Mouse (Mus musculus) T-cell, adult 2 months (primary cell): ENCODE results near the gene Rhbdl1.

Source experiments
- DNase-seq: peaks from one replicate; pipeline ENCODE4 v3.0.0; 2022; ENCODE audit warnings: low spot score

Gene Rhbdl1

DNA sequence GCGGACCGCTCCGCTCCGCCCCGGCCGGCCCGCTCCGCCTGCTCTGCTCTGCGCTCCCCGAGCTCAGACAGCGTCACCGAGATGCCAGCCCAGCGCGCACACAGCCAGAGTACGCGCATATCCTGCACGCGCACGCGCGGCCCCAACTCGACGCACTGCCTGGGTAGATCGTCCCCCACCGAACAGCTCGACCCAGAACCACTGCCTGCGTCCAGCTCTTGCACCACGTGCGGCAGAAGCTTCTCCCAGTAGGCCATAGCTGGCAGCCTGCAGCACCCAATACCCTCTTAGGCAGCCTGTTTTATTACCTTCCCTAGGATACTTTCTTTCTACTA lies at the start of gene Rhbdl1:
Rhbdl1 (minus strand) TSS at position 220 of the 335 bp plus-strand sequence.
- peak; percentile 58 for DNase-seq

DNA sequence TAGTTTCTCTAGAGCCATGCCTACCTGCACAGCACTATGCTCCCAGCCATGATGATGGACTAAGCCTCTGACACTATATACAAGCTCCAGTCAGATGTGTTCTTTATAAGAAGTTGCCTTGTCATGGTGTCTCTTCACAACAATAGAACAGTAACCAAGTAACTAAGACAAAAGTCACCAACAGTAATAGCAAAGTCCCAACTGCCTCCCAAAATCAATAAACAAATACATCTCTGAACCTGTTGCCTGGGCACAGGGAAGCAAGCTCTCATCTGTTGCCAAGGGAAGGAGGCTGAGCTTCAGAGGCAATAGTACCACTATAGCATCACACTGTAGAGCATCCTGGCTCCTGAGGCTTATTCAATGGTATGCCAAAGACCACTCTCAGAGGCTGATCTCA lies 49.7 kb upstream of the Rhbdl1 start:
- no peak for DNase-seq

DNA sequence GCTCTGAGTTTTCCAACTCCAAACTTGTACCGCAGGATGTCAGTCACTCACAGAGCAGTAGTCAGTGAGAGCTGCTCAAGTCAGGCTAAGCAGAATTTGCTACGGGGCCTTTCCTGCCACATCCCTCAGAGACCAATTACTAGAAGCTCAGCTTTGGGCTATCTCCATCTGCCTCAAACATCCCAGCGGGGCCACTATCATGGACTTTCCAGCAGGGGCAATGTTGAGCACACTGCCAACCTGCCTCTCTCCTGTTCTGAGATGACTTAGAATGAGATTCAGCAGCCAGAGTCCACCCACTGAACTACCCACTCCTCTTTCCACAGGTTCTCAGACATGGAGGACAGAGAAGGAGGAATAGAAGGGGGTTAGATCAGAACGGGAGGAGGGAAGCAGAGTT lies 48.5 kb upstream of the Rhbdl1 start:
- DNase-seq, result peak; percentile 27

DNA sequence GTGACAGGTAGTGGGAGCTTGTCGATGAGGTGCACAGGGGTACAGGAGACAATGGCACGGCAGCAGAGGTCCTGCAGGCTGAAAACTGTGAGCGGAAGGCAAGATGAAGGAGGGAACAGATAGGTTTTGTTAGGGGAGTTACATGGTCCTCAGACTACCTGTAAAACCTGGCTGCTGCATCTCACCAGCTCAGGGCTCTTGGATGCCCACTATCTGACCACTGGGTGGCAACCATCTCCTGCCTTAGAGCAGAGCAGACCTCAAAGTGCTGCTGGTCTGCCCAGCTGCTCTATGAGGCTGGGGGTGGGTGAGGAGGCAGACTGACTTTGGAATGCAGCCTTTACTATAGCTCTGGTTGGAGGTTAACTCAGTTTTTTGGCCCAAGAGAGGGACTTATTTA lies 46.7 kb upstream of the Rhbdl1 start:
- no peak for DNase-seq

DNA sequence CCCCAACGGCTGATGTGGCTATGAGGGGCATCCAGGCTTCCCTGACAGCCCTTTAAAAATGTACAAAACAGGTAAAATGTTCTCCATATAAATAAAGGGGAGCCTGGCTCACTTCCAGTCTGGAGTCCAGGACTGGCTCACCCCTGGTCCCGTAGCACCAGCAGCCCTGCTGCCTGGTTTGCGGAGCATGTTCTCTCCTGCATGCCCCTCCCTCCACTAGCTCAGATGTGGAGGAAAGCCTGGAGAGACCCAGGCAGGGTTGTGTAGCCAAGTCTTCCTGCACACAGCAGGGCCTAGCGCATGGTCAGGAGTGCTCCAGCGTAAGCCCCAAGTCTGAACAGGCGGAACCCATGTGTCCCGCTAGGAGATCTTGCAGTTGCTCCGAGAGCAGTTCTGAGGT lies 46.2 kb upstream of the Rhbdl1 start:
- no peak for DNase-seq

DNA sequence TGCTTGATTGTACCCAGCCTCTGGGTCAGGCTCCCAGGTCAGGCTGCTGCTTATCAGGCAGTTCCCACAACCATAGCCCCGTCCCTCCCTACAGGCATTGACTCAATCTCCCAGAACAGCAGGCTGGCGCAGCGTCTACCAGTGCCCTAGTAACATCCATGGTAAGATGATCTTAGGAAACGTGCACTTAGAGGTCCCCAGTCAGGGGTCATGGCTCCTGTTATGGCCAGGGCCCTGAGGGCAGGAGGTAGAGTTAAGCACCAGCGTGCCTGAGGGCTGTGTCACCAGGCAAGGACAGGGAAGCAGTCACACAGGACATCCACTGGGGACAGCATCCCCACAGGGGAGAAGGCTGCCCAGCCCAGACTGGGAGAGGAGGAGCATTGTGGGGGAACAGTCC lies 45.2 kb upstream of the Rhbdl1 start:
- no peak for DNase-seq

DNA sequence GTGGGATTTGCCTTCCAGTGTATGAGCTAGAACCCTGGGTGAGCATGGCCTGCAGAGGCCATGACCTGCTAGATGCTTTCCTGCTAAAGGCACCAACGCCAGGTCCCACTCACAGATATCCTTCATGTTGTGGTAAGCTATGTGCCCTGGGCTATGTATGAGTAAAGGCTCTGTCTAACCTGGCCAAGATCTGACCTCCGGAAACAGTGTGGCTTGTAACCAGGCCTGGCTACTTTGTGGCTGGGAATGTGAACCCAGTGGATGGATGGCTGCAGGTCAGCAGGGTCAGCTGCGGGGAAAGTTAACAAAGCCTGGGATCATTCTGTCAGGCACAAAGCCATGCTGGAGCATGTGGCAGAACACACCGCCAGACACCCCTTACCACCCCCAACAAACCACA lies 44.6 kb upstream of the Rhbdl1 start:
- DNase-seq, result no peak

DNA sequence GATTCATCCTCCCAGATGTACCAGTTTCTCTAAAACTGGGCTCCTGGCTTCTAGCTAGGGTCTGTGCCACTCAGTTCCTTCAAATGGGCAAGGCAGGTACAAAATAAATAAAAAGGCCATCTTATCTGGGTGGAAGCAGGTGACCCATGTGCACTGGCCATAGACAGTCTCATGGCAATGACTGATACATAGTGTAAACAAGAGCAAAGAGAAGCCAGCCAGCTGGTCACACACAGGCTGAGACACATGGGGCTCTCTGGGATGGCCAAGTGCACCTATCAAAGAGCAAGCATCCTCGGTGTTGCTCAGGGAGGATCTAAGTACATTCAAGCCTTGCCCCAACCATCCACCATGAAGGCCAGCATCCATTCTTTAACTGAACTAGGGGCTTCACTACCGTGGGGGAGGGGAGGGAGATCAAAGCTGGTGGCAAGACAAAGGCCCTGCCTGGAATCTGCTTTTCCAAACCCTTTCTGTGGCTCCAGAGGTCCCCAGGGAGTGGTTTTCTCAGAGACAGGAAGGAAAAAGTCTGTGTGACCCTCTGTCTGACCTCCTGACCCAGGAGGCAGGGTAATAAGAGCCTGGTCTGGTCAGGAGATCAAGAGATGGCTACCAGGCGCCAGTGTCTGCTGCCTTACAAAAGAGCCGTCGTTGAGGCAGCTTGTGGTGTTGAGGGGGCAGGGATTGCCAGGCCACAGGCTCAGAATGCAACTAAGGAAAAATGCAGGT lies 44.0 kb upstream of the Rhbdl1 start:
- DNase-seq, result no peak

DNA sequence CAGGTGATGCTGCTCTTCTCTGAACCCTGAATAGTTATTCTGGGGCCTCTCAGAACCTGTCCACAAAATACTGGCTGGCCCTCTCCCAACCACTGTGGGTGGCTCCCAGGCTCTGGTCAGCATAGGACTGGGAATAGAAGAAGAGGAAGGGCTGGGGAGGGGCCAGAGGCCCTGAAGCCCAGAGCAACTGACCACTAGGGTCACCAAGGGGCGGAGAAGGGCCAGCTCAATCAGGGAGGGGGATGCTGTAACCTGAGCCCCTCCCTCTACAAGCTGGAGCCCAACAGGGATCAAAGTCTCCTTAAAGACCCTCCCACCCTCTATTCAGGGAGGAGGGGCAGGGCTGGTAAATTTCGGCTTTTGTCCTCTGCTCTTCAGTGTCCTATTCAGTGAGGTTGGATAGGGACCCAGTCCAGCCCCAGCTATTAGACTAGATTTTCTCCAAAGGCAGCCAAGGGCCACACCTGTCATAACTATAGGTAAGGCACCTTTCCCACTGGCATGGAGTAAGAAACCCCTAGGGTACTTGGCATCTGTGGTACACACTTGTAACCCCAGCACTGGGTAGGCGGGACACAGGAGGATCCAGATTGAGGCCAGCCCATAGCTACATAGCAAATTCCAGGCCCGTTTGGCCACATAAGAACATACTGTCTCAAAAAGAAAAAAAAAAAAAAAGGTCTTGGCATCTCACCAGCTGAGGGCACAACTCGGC lies 43.3 kb upstream of the Rhbdl1 start, which contains the start of gene Wfikkn1:
Wfikkn1 (minus strand) TSS at position 663 of the 715 bp plus-strand sequence.
- no peak for DNase-seq

DNA sequence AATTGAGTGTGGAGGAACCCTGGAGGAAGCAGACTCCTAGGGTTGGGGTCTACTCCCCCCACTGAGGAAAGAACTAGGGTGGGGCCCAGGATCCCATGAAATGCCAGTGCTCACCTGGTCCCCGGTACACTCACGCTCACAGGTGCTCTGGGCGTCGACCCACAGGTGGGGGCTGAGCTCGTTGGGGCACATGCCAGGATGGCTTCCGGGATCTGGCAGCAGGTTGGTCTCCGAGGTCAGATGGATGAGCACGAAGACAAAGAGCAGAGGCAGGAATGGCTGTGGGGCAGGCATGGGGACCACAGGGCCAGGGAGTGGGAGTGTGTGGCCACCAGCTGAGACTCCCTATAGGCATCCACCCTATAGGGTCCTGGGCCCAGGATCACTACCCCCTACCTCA lies 42.7 kb upstream of the Rhbdl1 start:
- DNase-seq, result no peak

DNA sequence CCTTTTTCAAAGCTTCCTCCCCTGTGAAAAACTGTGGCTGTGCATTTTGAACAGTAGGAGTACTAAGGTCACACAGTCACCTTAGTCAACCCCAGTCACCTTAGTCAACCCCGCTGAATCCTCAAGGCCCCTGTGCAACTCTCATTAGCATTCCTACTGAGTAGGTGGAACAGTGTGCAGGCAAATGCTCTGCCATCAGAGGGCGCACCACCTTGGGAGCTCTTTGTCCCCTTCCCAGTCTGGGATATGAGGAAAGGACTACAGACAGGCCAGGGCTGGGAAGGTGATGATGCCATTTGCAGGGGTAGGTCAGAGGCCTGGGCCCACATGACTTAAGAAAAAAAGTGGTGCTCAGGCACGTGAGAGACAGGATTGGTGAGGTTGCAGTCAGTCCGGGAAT lies 42.2 kb upstream of the Rhbdl1 start:
- DNase-seq, result no peak

DNA sequence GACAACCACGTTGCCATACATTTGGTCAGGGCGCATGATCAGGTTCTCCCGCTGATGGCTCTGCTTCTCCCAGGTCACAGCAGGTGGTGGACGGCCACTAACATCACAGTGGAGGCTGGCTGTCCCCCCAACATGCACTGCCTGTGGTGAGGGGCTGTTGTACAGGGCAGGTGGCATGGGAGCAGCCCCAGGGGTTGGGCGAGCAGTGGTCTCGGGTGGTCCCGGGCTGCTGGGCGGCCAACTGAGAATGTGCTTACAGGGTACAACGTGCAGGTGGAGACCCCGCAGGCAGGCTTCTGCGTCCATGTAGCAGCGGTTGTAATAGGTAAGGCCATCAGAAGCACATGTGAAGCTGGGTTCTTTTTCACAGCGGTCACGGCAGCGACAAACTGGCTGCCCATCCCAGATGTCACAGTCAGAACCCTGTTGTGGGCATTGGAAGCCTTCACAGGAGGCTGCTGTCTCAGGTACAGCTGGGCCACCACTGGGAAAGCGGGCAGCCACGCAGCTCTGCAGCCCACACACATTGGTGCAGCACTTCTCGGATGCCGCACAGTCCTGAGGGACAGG lies 41.6 kb upstream of the Rhbdl1 start:
- DNase-seq, result no peak

DNA sequence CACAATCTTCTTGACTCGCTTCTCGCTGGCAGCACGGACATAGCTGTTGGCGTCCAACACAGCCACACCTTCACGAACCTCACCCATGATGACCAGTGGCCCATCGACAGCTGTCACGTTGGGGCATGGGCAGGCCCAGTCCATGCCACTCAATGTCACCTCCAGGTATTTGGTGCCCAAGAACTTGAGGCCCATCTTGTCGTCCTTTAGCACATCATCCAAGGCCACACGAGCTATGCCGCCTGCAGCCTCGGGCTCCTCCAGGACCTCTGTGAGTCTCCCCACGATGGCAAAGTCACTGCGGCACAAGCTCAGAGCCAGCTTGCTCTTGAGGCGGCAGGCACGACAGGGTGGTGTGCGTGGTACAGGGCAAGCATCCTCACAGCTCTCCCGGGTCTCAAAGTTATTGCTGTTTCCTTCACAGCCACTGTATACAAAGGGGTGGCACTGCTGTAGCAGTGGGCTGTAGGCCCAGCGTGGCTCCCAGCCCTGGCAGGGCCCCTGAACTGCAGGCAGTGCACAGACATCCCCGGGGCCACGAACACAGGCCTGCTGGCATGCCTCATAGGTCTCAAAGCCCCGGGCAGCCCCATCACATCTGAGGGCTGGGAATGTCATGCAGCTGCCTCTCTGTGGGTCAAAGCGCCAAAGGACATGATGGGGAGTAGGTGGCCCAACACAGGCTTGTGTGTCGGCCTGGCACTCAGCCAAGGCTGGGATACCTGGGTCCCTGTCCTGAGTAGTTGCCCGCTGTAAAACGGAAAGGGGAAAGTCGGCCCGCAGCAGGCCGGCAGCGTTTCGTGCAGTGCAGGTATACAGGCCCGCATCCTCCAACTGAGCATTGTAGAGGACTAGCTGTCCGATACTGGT lies 40.9 kb upstream of the Rhbdl1 start:
- DNase-seq, result no peak

DNA sequence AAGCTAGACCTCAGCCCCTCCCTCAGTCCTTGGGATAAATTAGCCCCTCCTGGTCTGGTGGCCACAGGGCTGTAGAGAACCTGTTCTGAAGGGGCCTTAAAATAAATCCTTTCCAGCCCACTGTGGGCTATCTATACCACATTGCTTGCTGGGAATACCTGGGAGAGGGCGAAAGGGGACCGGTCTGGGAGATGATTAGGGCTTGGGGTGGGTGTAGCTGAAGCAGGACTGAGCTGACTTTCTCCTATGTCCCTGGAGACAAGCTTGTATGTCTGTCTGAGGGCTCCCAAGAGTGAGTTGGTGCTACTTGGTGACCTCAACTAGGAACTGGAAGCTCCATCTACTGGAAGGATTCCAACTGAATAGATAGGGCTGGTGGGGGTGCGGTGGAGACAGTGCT lies 39.9 kb upstream of the Rhbdl1 start:
- no peak for DNase-seq

DNA sequence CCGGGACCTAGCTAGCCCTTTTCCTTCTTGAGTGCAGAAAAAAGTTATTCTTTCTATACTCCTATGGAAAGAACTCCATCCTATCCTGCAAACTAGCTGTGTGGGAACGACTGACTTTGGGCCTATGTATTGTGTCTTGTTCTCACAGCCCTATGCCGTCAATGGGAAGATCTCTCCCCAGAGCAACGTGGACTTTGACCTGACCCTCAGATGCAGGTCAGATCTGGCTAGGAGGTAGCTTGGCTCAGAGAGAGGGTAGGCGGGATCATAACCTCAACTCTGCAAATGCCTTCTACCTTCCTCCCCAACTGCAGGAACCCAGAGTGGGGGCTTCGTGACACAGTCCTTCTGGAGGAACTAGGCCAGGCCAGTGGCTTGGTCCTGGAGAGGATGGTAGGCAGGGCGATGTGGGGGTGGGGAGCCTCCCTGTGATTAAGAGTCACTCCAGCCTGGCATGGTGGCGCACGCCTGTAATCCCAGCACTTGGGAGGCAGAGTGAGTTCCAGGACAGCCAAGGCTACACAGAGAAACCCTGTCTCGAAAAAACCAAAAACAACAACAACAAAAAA lies 39.3 kb upstream of the Rhbdl1 start:
- DNase-seq, result no peak

DNA sequence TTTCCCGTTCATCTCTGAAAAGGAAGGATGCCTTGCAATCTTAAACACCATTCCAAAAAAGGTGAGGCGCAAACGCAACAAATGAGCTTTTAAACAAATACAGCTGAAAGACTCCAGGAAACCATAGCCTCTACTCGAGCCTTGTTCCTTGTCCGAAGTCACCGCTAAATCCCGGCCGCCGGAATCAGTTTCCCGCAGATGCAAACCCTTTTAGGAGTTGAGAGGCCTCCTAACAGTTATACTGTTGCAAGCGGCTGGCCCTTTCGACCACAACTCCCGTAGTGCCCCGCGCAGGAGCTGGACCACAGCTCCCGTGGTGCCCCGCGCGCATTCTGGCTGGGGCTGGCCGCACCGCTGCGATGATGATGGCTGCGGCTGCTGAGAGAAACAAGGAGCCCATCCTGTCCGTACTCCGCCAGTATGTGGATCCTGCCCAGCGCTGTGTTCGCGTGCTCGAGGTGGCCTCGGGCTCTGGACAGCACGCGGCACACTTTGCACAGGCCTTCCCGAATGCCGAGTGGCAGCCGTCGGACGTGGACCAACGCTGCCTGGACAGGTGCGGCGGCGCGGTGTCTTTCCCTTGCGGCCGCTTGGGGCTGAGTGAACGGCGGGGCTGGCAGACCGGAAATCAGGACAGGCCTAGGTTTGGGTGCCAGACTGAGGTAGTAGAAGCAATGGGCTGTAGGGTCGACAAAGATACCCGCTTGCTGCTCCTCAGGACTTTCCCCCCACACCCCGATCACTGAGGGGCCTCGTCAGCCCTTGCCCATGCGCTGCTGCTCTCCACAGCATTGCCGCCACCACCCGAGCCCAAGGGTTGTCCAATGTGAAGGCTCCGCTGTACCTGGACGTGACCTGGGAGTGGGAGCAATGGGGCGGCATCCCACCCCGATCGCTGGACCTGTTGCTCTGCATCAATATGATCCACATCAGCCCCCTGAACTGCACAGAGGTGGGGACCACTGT lies 38.4 kb upstream of the Rhbdl1 start:
- DNase-seq, result peak; percentile 84

DNA sequence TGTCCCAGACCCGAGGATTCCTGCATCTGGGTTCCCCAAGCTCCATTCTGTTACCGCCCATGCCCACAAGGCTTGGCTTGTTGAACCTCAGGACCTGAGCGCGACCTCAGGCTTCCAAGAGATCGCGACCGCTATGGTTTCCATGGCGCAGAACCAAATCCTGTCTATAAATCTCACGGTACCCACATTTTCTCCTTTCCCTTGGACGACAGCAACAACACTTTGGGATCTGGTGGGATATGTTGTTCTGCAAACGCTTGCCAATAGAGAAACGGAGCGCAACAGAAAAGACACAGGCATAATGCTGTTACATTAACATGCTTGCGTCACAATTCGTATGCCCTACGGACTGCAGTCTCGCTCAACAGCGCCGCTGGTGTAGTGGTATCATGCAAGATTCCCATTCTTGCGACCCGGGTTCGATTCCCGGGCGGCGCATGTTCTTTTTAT lies 37.7 kb upstream of the Rhbdl1 start, which contains the start of gene Mettl26:
Mettl26 (plus strand) TSS at position 354 of the 450 bp plus-strand sequence.
- DNase-seq, result peak; percentile 91

DNA sequence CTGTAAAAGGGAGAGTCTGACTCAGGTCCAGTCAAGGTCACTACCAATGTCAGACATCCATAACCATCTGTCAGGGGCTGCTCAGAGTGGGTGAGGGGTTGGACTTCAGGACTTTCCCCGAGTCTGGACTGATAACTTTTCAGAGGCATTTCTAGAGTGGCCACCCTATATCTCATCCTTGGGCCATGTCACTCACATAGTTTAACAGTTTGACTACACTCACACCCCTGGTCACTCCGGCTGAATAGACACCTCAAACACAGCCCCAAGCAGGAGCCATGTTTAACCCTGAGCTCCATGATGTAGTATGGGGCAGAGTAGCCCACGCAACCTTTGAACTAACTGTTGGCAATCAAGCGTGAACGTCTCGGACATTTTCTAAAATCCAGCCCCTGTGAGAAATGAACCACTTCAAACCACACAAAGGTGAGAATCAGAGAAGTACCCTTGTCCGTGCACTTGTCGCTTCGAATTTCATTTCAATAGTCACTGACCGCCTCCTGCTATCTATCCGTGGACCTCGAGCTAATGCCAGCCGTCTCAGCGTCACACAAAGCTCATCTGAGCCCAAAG lies 37.1 kb upstream of the Rhbdl1 start:
- DNase-seq, result no peak

DNA sequence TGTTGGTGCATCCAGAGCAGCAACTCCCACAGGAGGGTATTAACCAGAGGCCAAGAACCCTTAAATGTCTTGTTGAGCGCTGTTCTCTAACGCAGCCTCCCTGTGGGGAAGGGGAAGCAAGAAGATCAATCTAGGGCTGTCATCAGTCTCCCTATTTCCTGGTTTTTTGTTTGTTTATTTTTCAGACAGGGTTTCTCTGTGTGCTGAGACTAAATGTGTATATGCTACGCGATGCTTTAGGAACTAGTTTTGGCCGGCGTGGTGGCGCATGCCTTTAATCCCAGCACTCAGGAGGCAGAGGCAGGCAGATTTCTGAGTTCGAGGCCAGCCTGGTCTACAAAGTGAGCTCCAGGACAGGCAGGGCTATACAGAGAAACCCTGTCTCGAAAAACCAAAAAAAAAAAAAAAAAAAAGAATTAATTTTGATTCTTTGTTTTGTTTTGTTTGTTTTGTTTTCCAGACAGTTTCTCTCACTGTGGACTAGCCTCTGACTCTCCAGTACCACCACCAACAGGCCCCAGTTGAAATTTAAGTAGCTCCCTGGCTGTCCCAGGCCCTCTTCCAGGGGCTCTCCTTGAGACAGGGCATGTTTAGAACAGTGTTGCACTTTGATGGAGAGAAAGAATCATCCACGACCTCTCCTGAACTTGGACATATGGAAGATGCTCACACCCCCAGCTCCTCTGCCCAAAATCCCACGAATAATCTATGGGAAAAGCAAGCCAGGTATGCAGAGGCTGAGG lies 36.5 kb upstream of the Rhbdl1 start:
- DNase-seq, result no peak

DNA sequence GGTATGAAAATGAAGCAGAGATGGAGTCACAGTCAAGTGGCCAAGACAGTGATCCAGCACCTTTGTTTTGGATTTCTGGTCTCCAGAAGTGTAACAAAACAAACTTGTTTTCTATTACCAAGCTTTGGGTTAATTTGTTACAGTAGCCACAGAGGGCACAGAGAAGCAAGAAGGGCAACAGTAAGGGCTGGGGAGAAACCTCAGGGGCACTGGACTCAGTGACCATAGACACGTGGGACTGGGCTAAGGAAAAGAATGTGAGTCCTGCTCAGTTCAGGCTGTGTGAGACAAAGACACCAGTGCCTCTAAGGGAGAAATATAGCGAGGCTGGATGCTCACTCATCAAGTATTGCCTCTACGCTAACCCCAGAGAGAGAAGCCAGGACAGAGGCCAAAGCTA lies 35.6 kb upstream of the Rhbdl1 start:
- DNase-seq, result no peak
